Mouse (Mus musculus) kidney, embryonic 14.5 days (tissue): ENCODE results near the gene Mrps34. TPM values are rescaled to one million over a fixed set of nuclear protein-coding genes. Genes with fewer than 3 reads are reported as not detected.

ENCODE experiments used
- ATAC-seq: fragments of 200-750 bp; cut with Nextera tagmentation; 2 replicates; pipeline ENCODE4 v1.8.0; 2017; ENCODE audit warnings: moderate number of reproducible peaks, mild to moderate bottlenecking, moderate TSS enrichment, moderate library complexity; ENCODE audit not compliant: low FRiP score, low TSS enrichment
- H3K27ac ChIP-seq: fragments of 300-500 bp; sonication (generic); 2 replicates; pipeline ENCODE4 v1.5.1; 2014; ENCODE audit warnings: low read depth, mild to moderate bottlenecking, low read length, moderate library complexity, mixed read lengths
- H3K27me3 ChIP-seq: fragments of 300-500 bp; sonication (generic); 2 replicates; pipeline ENCODE4 v1.6.1; 2014; ENCODE audit warnings: mild to moderate bottlenecking, low read length; ENCODE audit not compliant: control insufficient read depth, insufficient read depth
- H3K36me3 ChIP-seq: fragments of 300-500 bp; sonication (generic); 2 replicates; pipeline ENCODE4 v1.6.1; 2014; ENCODE audit warnings: low read length, mixed read lengths; ENCODE audit not compliant: control insufficient read depth, insufficient read depth
- H3K4me1 ChIP-seq: fragments of 300-500 bp; sonication (generic); 2 replicates; pipeline ENCODE4 v1.6.1; 2014; ENCODE audit warnings: low read length, mixed read lengths; ENCODE audit not compliant: control insufficient read depth, insufficient read depth
- H3K4me2 ChIP-seq: fragments of 300-500 bp; sonication (generic); replicated peaks from 2 replicates; pipeline ENCODE4 v1.6.1; 2014; ENCODE audit warnings: low read depth, mild to moderate bottlenecking, low read length
- H3K4me3 ChIP-seq: fragments of 300-500 bp; sonication (generic); 2 replicates; pipeline ENCODE4 v1.5.1; 2014; ENCODE audit warnings: mild to moderate bottlenecking, low read length
- H3K9ac ChIP-seq: fragments of 300-500 bp; sonication (generic); 2 replicates; pipeline ENCODE4 v1.6.1; 2014; ENCODE audit warnings: low read depth, mild to moderate bottlenecking, low read length, moderate library complexity
- H3K9me3 ChIP-seq: fragments of 300-500 bp; sonication (generic); 2 replicates; pipeline ENCODE4 v1.6.1; 2016; ENCODE audit warnings: low read length; ENCODE audit not compliant: control insufficient read depth
- WGBS: fragments of 180-500 bp; shearing (Covaris S2); extraction: QIAGEN DNeasy Blood & Tissue Kit; methylation state at CpG from one replicate; pipeline ENCODE4 v1.1.7; 2014; 5-methylcytosine and 5-hydroxymethylcytosine counted together
- polyA plus RNA-seq: library from polyadenylated mRNA; unstranded; fragments of >200 nt; fragmentation: Nextera tagmentation; extraction: Ambion mirVana; gene quantifications from 2 replicates; pipeline ENCODE4 v1.2.1, GENCODE M21; 2014

The Mrps34 gene
- polyA plus RNA-seq, 1 experiment from 2014 or later = 102 TPM

DNA sequence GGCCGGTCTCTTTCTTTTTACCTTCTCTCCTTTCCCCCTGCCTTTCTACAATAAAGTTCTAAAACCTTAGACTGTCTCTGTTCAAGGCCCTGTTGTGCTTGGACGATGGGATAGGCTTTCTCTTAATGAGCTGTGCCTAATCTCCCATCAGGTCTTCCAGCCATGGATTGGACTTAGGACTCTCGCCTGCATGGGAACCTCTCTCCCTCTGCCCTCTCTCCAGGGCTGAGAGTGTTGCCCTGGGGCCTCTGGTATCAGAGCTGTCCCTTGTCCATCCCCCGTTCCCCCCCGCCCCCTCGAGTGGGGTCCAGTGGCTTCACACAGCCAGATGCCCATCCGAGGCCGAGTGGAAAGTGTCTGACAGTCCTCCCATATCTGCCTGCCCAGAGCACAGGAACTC, 19.9 kb upstream of the Mrps34 start:
- Histone ChIP-seq H3K4me3 (no peak overlapping the region), H3K4me1 (no peaks in the 10 kb centered on the region), H3K27me3 (no peaks in the 10 kb centered on the region), H3K4me2 (no peak overlapping the region), H3K9me3 (no peaks in the 10 kb centered on the region), H3K9ac (no peak overlapping the region), H3K27ac (no peak overlapping the region), H3K36me3 (no peaks in the 10 kb centered on the region)
- 84% methylated on average over 8 of the region's 8 CpGs for WGBS
- ATAC-seq = no peak

DNA sequence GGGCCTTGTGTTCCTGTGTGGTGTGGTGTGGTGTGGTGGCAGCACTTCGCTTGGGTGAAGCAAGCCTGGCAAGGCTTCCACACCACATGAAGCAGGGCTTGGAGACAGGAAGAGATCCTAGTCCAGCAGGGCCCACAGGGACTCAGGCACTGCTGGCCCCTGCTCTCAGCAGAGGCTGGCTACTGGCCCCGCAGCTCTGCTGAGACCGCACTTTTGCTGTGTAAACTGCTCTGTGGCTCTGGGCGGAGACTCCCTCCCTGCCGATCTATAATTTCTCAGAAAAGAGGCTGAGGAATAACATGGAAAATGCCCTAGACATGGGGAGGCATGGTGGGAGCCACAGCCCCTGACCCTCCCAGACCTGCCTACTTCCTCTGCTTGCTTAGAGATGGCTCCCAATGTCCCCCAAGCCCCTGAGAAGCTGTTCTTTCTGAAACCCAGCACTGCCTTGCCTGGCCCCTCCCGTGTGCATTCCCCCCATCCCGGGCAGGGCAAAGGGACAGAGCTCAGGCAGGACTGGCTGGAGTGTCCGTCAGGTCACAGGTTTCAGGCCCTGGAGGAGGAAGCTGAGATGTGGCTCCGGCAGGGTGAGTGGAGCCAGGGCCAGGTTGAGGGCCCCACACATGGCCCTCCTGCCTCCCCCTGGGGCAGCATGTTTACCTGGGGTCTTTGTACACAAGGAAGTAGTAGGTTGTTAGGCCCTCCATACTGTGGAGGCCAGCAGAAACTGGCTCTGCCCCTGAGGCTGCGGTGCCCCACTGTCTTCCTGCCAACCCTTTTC, 17.4 kb upstream of the Mrps34 start:
- Histone ChIP-seq H3K9me3 (no peaks in the 10 kb centered on the region), H3K27me3 (no peaks in the 10 kb centered on the region), H3K9ac (no peak overlapping the region), H3K4me1 (no peaks in the 10 kb centered on the region), H3K36me3 (no peaks in the 10 kb centered on the region; the same call in 1 of the 2 replicates), H3K4me3 (no peak overlapping the region), H3K4me2 (no peak overlapping the region), H3K27ac (no peak overlapping the region)
- ATAC-seq = no peak
- 50% methylated on average over 10 of the region's 10 CpGs for WGBS

GRCm38 (mm10) chr17:24878117-24878397, 16.9 kb upstream of the Mrps34 start:
- Histone ChIP-seq H3K9me3 (no peaks in the 10 kb centered on the region), H3K4me1 (no peaks in the 10 kb centered on the region), H3K27ac (no peak overlapping the region), H3K9ac (no peak overlapping the region), H3K27me3 (no peaks in the 10 kb centered on the region), H3K4me2 (no peak overlapping the region), H3K36me3 (peaks cover 4% of the 10 kb centered on the region), H3K4me3 (no peak overlapping the region)
- WGBS = 24% methylated on average over 5 of the region's 5 CpGs
- ATAC-seq = no peak

DNA sequence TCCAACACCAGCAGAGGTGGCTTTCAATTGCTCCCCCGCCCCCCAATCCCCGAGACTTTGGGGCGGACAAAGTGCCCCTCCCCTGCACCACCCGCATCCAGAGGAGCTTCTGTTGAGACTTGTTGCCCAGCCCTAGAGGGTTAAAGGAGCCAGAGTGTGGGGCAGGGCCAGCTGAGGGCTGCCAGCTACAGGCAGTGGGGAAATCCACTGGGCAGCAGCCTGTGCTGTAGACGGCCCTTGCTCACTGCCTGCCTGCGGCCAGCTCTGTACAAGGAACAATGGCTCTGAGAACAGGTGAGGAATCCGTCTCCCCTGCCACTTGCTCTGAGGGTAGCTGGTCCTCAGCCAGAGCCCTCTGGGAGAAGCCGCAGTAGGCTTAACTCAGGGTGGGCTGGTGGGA, 16.4 kb upstream of the Mrps34 start:
- H3K9me3 ChIP-seq = no peaks in the 10 kb centered on the region
- no peak for ATAC-seq
- 79% methylated on average over 8 of the region's 8 CpGs for WGBS
- H3K27ac ChIP-seq = no peak overlapping the region
- peaks cover 9% of the 10 kb centered on the region for H3K36me3 ChIP-seq
- no peak overlapping the region for H3K4me3 ChIP-seq
- no peak overlapping the region for H3K4me2 ChIP-seq
- no peaks in the 10 kb centered on the region for H3K27me3 ChIP-seq
- H3K4me1 ChIP-seq = no peaks in the 10 kb centered on the region
- no peak overlapping the region for H3K9ac ChIP-seq

GRCm38 (mm10) chr17:24881738-24882440, 13.0 kb upstream of the Mrps34 start:
- WGBS = 47% methylated on average over 7 of the region's 7 CpGs
- H3K4me2 ChIP-seq = no peak overlapping the region
- H3K9ac ChIP-seq = no peak overlapping the region
- no peak for ATAC-seq
- H3K27ac ChIP-seq = no peak overlapping the region
- H3K4me1 ChIP-seq = peaks cover 8% of the 10 kb centered on the region
- no peak overlapping the region for H3K4me3 ChIP-seq
- no peaks in the 10 kb centered on the region for H3K27me3 ChIP-seq
- no peaks in the 10 kb centered on the region for H3K9me3 ChIP-seq
- H3K36me3 ChIP-seq = peaks cover 16% of the 10 kb centered on the region

DNA sequence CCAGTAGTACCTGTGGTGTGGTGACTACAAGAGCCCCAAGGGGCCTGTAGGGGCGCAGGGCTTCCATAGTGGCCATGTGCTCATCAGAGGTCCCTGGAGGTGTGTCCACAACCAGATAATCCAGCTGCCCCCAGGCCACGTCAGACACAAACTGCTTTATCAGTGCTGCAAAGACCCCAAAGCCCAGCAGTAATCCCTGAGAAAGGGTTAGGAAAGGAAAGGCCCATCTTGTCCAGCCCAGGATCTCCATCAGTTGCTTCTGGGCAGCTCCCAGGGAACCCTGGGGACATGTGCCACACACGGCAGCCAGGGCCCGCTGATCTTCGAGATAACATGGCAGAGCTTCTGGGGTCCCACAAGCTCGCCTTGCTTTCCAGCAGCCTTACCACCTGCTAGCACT, 10.5 kb upstream of the Mrps34 start:
- Histone ChIP-seq H3K4me2 (no peak overlapping the region), H3K27me3 (no peaks in the 10 kb centered on the region), H3K4me3 (no peak overlapping the region), H3K36me3 (peaks cover 17% of the 10 kb centered on the region), H3K9me3 (no peaks in the 10 kb centered on the region), H3K4me1 (peaks cover 18% of the 10 kb centered on the region), H3K9ac (no peak overlapping the region), H3K27ac (no peak overlapping the region)
- WGBS = 87% methylated on average over 6 of the region's 6 CpGs
- no peak for ATAC-seq

DNA sequence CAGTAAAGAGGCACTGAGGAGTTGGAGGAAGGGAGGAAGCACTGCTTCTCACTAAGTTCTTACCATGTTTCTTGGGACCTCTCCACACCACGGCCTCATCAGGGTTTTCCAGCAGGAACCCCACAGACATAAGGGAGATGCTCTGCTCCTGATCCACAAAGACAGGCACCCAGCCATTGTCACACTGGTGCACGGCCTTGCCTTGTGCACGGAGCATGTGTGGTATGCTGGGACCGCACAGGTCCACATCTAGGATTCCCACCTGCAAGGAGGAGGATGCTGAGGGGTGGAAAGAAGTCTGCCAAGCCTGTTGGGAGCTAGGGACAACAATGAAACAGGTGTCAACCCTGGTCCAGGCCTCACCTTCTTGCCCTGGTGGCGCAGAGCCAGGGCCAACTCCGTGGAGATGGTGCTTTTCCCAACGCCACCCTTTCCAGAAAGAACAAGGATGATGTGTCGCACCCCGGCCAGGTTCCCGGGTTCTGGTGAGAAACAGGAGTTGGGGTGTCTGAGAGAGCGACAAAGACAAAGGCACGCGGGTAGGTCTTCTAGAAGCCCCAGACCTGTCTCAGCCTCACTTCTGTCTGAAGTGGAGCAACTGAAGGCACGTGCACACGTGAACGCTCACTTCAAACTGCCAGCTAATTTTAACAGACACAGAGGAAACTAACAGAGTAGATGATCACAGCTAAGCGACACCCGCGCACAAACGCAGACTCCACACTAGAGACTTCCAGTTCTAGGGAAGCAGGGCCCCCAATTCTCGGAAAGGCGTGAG, 9.4 kb upstream of the Mrps34 start:
- Histone ChIP-seq H3K27ac (no peak overlapping the region), H3K4me2 (peak overlapping the region; percentile 89), H3K4me1 (peaks cover 18% of the 10 kb centered on the region), H3K9ac (peak overlapping the region; percentile 69), H3K4me3 (peak overlapping the region; percentile 66), H3K9me3 (no peaks in the 10 kb centered on the region), H3K36me3 (peaks cover 29% of the 10 kb centered on the region), H3K27me3 (no peaks in the 10 kb centered on the region)
- no peak for ATAC-seq
- 26% methylated on average over 22 of the region's 22 CpGs for WGBS

GRCm38 (mm10) chr17:24886134-24886931, 8.6 kb upstream of the Mrps34 start, which contains the start of the genes Nubp2 and Spsb3:
TSS of gene Nubp2 (minus strand) at chr17:24886349.
TSS of gene Spsb3 (plus strand) at chr17:24886643.
- Histone ChIP-seq H3K27me3 (no peaks in the 10 kb centered on the region), H3K27ac (peak within 1 kb of the TSS; percentile 56), H3K9me3 (no peaks in the 10 kb centered on the region), H3K36me3 (peaks cover 36% of the 10 kb centered on the region), H3K9ac (peak within 1 kb of the TSS; percentile 87), H3K4me3 (peak within 1 kb of the TSS; percentile 74), H3K4me1 (peaks cover 18% of the 10 kb centered on the region), H3K4me2 (peak within 1 kb of the TSS; percentile 92)
- peak; percentile 96 for ATAC-seq
- WGBS = under 1% methylated on average over 69 of the region's 69 CpGs
